Mouse (Mus musculus) intestine, embryonic 16.5 days (tissue): ENCODE measurements at regions not wholly inside any gene's neighbourhood (a gene's known extent, or its start where the extent isn't known, plus 50 kb on each side); places are given as distances from the start of the nearest gene placed in this dataset.
"Not testable (repeated sequence)": the region's sequence is repeated elsewhere in the genome, so short reads cannot be mapped to it uniquely, and the experiment has no call there.

Source experiments
- ATAC-seq: fragments of 200-750 bp; cut with Nextera tagmentation; 2 replicates; pipeline ENCODE4 v1.8.0; 2017; ENCODE audit warnings: moderate TSS enrichment, moderate library complexity
- H3K27ac ChIP-seq: fragments of 300-500 bp; sonication (generic); 2 replicates; pipeline ENCODE4 v1.5.1; 2014; ENCODE audit warnings: mild to moderate bottlenecking, low read length
- H3K27me3 ChIP-seq: fragments of 300-500 bp; sonication (generic); replicated peaks from 2 replicates; pipeline ENCODE4 v1.6.1; 2014; ENCODE audit warnings: low read length, control low read depth, mixed read lengths; ENCODE audit not compliant: control insufficient read depth, insufficient read depth
- H3K36me3 ChIP-seq: fragments of 300-500 bp; sonication (generic); 2 replicates; pipeline ENCODE4 v1.6.1; 2014; ENCODE audit warnings: low read length, control low read depth; ENCODE audit not compliant: control insufficient read depth, insufficient read depth
- H3K4me1 ChIP-seq: fragments of 300-500 bp; sonication (generic); 2 replicates; pipeline ENCODE4 v1.6.1; 2014; ENCODE audit warnings: low read length, control low read depth, mixed read lengths; ENCODE audit not compliant: control insufficient read depth, insufficient read depth
- H3K4me2 ChIP-seq: fragments of 300-500 bp; sonication (generic); 2 replicates; pipeline ENCODE4 v1.6.1; 2014; ENCODE audit warnings: low read depth, low read length, control low read depth
- H3K4me3 ChIP-seq: fragments of 300-500 bp; sonication (generic); 2 replicates; pipeline ENCODE4 v1.5.1; 2014; ENCODE audit warnings: mild to moderate bottlenecking, low read length
- H3K9ac ChIP-seq: fragments of 300-500 bp; sonication (generic); 2 replicates; pipeline ENCODE4 v1.6.1; 2014; ENCODE audit warnings: low read depth, low read length
- H3K9me3 ChIP-seq: fragments of 300-500 bp; sonication (generic); 2 replicates; pipeline ENCODE4 v1.6.1; 2016; ENCODE audit warnings: low read length, control low read depth; ENCODE audit not compliant: control insufficient read depth
- WGBS: fragments of 180-500 bp; shearing (Covaris S2); extraction: QIAGEN DNeasy Blood & Tissue Kit; methylation state at CpG from one replicate; pipeline ENCODE4 v1.1.7; 2014; 5-methylcytosine and 5-hydroxymethylcytosine counted together

- H3K4me3 ChIP-seq, H3K36me3 ChIP-seq, H3K27ac ChIP-seq, H3K9ac ChIP-seq, ATAC-seq, H3K4me1 ChIP-seq, H3K27me3 ChIP-seq, H3K9me3 ChIP-seq, H3K4me2 ChIP-seq: not testable (repeated sequence)
Measured at GRCm38 (mm10) chr12:43696261-43696660, 513.9 kb downstream of the Dnajb9 start.

GRCm38 (mm10) chr12:43648062-43648461, 562.1 kb downstream of the Dnajb9 start:
- Histone ChIP-seq H3K27ac (no peak overlapping the region), H3K9ac (no peak overlapping the region), H3K27me3 (no peaks in the 10 kb centered on the region), H3K36me3 (no peaks in the 10 kb centered on the region), H3K4me3 (no peak overlapping the region), H3K4me1 (no peaks in the 10 kb centered on the region), H3K4me2 (no peak overlapping the region), H3K9me3 (no peaks in the 10 kb centered on the region)
- peak; percentile 62 for ATAC-seq
- 60% methylated on average over 1 of the region's 1 CpGs for WGBS

DNA sequence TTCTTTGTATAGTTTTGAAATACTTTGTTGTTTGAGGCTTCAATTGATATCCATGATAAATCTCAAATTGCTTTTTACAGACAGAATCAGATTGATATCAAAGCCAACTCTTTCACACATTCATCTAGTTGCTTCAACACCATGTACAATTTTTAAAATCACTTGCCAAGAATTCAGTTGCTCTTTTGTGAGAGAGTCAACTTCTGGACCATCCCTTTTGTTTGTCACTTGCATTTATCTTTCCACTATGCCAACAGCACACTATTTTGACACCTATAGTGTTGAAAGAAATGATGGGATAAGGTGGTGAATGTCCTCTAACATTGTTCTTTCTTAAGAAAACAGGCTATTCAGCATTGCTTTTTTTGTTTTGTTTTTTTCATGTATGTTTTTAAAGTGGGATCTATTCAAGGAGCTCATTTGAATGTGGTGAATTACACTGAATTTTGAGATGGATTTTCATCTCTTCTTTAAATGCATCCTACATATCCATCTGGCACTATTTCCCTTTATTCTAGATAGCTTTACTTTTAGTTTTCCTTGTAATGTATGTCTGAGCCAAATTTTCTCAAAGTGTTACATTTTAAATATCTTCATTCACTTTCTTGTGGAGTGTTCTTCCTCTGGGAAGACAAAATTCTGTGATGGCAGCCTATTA, 568.8 kb downstream of the Dnajb9 start:
- Histone ChIP-seq H3K27me3 (no peaks in the 10 kb centered on the region), H3K36me3 (no peaks in the 10 kb centered on the region), H3K27ac (no peak overlapping the region), H3K4me1 (no peaks in the 10 kb centered on the region), H3K4me2 (no peak overlapping the region), H3K9ac (no peak overlapping the region), H3K4me3 (no peak overlapping the region), H3K9me3 (no peaks in the 10 kb centered on the region)
- ATAC-seq = no peak
